Mouse (Mus musculus) heart, embryonic 13.5 days (tissue): ENCODE measurements around the gene Kcnrg. TPM values are rescaled to one million over a fixed set of nuclear protein-coding genes. Genes with fewer than 3 reads are reported as not detected.
"Not testable (repeated sequence)": the region's sequence is repeated elsewhere in the genome, so short reads cannot be mapped to it uniquely, and the experiment has no call there.

Experiments used
- ATAC-seq: fragments of 200-750 bp; cut with Nextera tagmentation; 2 replicates; pipeline ENCODE4 v1.8.0; 2017; ENCODE audit warnings: moderate TSS enrichment; ENCODE audit not compliant: insufficient number of reproducible peaks, low FRiP score, low TSS enrichment; ENCODE audit errors: extremely low read depth
- H3K27ac ChIP-seq: fragments of 300-500 bp; sonication (generic); replicated peaks from 2 replicates; pipeline ENCODE4 v1.5.1; 2015; ENCODE audit warnings: moderate library complexity, mild to moderate bottlenecking, inconsistent platforms
- H3K27me3 ChIP-seq: fragments of 300-500 bp; sonication (generic); replicated peaks from 2 replicates; pipeline ENCODE4 v1.6.1; 2015; ENCODE audit warnings: mild to moderate bottlenecking, inconsistent platforms
- H3K36me3 ChIP-seq: fragments of 300-500 bp; sonication (generic); 2 replicates; pipeline ENCODE4 v1.6.1; 2015; ENCODE audit warnings: mild to moderate bottlenecking, inconsistent platforms
- H3K4me1 ChIP-seq: fragments of 300-500 bp; sonication (generic); 2 replicates; pipeline ENCODE4 v1.6.1; 2015; ENCODE audit warnings: inconsistent platforms
- H3K4me2 ChIP-seq: fragments of 300-500 bp; sonication (generic); 2 replicates; pipeline ENCODE4 v1.6.1; 2015; ENCODE audit warnings: inconsistent platforms, mild to moderate bottlenecking, moderate library complexity
- H3K4me3 ChIP-seq: fragments of 300-500 bp; sonication (generic); 2 replicates; pipeline ENCODE4 v1.5.1; 2015; ENCODE audit warnings: moderate library complexity, mild to moderate bottlenecking, inconsistent platforms
- H3K9ac ChIP-seq: fragments of 300-500 bp; sonication (generic); 2 replicates; pipeline ENCODE4 v1.6.1; 2015; ENCODE audit warnings: inconsistent platforms, mild to moderate bottlenecking, moderate library complexity
- H3K9me3 ChIP-seq: fragments of 300-500 bp; sonication (generic); 2 replicates; pipeline ENCODE4 v1.6.1; 2016; ENCODE audit warnings: inconsistent platforms
- WGBS: fragments of 180-500 bp; shearing (Covaris S2); methylation state at CpG from one replicate; pipeline ENCODE4 v1.1.7; 2015; ENCODE audit warnings: mixed read lengths; 5-methylcytosine and 5-hydroxymethylcytosine counted together
- polyA plus RNA-seq: library from polyadenylated mRNA; unstranded; fragments of >200 nt; fragmentation: Nextera tagmentation; extraction: Ambion mirVana; gene quantifications from 2 replicates; pipeline ENCODE4 v1.2.1, GENCODE M21; 2015

Kcnrg gene
- polyA plus RNA-seq, 1 experiment from 2014 or later: 0.32 TPM

GRCm38 (mm10) chr14:61597968-61598367 is 9.3 kb upstream of the Kcnrg start, which contains the start of gene Trim13:
TSS of gene Trim13 (plus strand) at chr14:61598247.
- Histone ChIP-seq H3K27ac (no peak within 1 kb of the TSS), H3K4me3 (peak within 1 kb of the TSS; percentile 82), H3K36me3 (peaks cover 7% of the 10 kb centered on the region; the same call in 1 of the 2 replicates), H3K4me1 (peaks cover 24% of the 10 kb centered on the region), H3K9me3 (no peaks in the 10 kb centered on the region), H3K27me3 (no peaks in the 10 kb centered on the region), H3K4me2 (peak within 1 kb of the TSS; percentile 68), H3K9ac (peak within 1 kb of the TSS; percentile 93)
- no peak for ATAC-seq
- WGBS: 47% methylated on average over 5 of the region's 5 CpGs

GRCm38 (mm10) chr14:61599057-61599806 is 8.0 kb upstream of the Kcnrg start:
- Histone ChIP-seq H3K27ac (peak overlapping the region; percentile 88), H3K27me3 (no peaks in the 10 kb centered on the region), H3K9me3 (no peaks in the 10 kb centered on the region), H3K4me2 (peak overlapping the region; percentile 68), H3K36me3 (peaks cover 20% of the 10 kb centered on the region), H3K4me3 (peak overlapping the region; percentile 82), H3K9ac (peak overlapping the region; percentile 93), H3K4me1 (peaks cover 24% of the 10 kb centered on the region)
- 3% methylated on average over 44 of the region's 44 CpGs for WGBS
- peak; percentile 94 for ATAC-seq

- H3K36me3 ChIP-seq: peaks cover 39% of the 10 kb centered on the region
- peaks cover 24% of the 10 kb centered on the region for H3K4me1 ChIP-seq
- 76% methylated on average over 9 of the region's 9 CpGs for WGBS
- no peaks in the 10 kb centered on the region for H3K9me3 ChIP-seq
- no peaks in the 10 kb centered on the region for H3K27me3 ChIP-seq
- H3K9ac ChIP-seq: no peak overlapping the region
- H3K27ac ChIP-seq: no peak overlapping the region
- ATAC-seq: no peak
- H3K4me3 ChIP-seq: no peak overlapping the region; the same call in 1 of the 2 replicates
- H3K4me2 ChIP-seq: peak overlapping the region; percentile 68
Measured at GRCm38 (mm10) chr14:61601348-61601747, 5.9 kb upstream of the Kcnrg start.

GRCm38 (mm10) chr14:61603069-61603755 is 4.0 kb upstream of the Kcnrg start:
- H3K9ac ChIP-seq: no peak overlapping the region
- no peak overlapping the region for H3K4me2 ChIP-seq
- H3K27me3 ChIP-seq: no peaks in the 10 kb centered on the region
- no peak overlapping the region for H3K27ac ChIP-seq
- H3K36me3 ChIP-seq: peaks cover 52% of the 10 kb centered on the region
- no peak for ATAC-seq
- no peaks in the 10 kb centered on the region for H3K9me3 ChIP-seq
- 87% methylated on average over 8 of the region's 8 CpGs for WGBS
- no peak overlapping the region for H3K4me3 ChIP-seq
- peaks cover 20% of the 10 kb centered on the region for H3K4me1 ChIP-seq

GRCm38 (mm10) chr14:61604081-61604480 is 3.2 kb upstream of the Kcnrg start:
- Histone ChIP-seq H3K4me2 (no peak overlapping the region), H3K4me3 (no peak overlapping the region), H3K4me1 (peaks cover 20% of the 10 kb centered on the region), H3K36me3 (peaks cover 52% of the 10 kb centered on the region), H3K9me3 (no peaks in the 10 kb centered on the region), H3K9ac (no peak overlapping the region), H3K27me3 (no peaks in the 10 kb centered on the region), H3K27ac (no peak overlapping the region)
- WGBS: 88% methylated on average over 3 of the region's 3 CpGs
- ATAC-seq: no peak

- not testable (repeated sequence) for H3K4me3 ChIP-seq, H3K27me3 ChIP-seq, H3K27ac ChIP-seq, H3K9me3 ChIP-seq, H3K4me1 ChIP-seq, H3K4me2 ChIP-seq, H3K9ac ChIP-seq, ATAC-seq
- H3K36me3 ChIP-seq: peaks cover 52% of the 10 kb centered on the region
- 79% methylated on average over 2 of the region's 2 CpGs for WGBS
Measured at GRCm38 (mm10) chr14:61606088-61606487, 1.2 kb upstream of the Kcnrg start.

- Histone ChIP-seq H3K4me1 (no peaks in the 10 kb centered on the region), H3K4me2 (no peak overlapping the region), H3K9ac (no peak overlapping the region), H3K27me3 (no peaks in the 10 kb centered on the region), H3K9me3 (no peaks in the 10 kb centered on the region), H3K36me3 (peaks cover 9% of the 10 kb centered on the region), H3K27ac (no peak overlapping the region), H3K4me3 (no peak overlapping the region)
- WGBS: 89% methylated on average over 5 of the region's 5 CpGs
- no peak for ATAC-seq
Measured at GRCm38 (mm10) chr14:61611766-61612165, 4.5 kb downstream of the Kcnrg start.

GRCm38 (mm10) chr14:61613319-61613718 is 6.1 kb downstream of the Kcnrg start:
- WGBS: 87% methylated on average over 2 of the region's 2 CpGs
- no peak for ATAC-seq
- no peaks in the 10 kb centered on the region for H3K36me3 ChIP-seq
- H3K9me3 ChIP-seq: no peaks in the 10 kb centered on the region
- H3K4me3 ChIP-seq: no peak overlapping the region
- H3K27me3 ChIP-seq: no peaks in the 10 kb centered on the region
- no peak overlapping the region for H3K27ac ChIP-seq
- no peaks in the 10 kb centered on the region for H3K4me1 ChIP-seq
- H3K9ac ChIP-seq: no peak overlapping the region
- no peak overlapping the region for H3K4me2 ChIP-seq

- Histone ChIP-seq H3K27ac (no peak overlapping the region), H3K4me1 (no peaks in the 10 kb centered on the region), H3K27me3 (no peaks in the 10 kb centered on the region), H3K9me3 (no peaks in the 10 kb centered on the region), H3K36me3 (peaks cover 17% of the 10 kb centered on the region), H3K4me2 (no peak overlapping the region), H3K9ac (no peak overlapping the region), H3K4me3 (no peak overlapping the region)
- ATAC-seq: no peak
- 85% methylated on average over 2 of the region's 2 CpGs for WGBS
Measured at GRCm38 (mm10) chr14:61620371-61620770, 13.1 kb downstream of the Kcnrg start.

GRCm38 (mm10) chr14:61635969-61636368 is 28.7 kb downstream of the Kcnrg start:
- H3K9me3 ChIP-seq: no peaks in the 10 kb centered on the region
- no peak overlapping the region for H3K9ac ChIP-seq
- H3K4me3 ChIP-seq: no peak overlapping the region
- H3K4me1 ChIP-seq: no peaks in the 10 kb centered on the region
- H3K27ac ChIP-seq: no peak overlapping the region
- ATAC-seq: no peak
- H3K4me2 ChIP-seq: no peak overlapping the region
- peaks cover 37% of the 10 kb centered on the region for H3K36me3 ChIP-seq
- H3K27me3 ChIP-seq: no peaks in the 10 kb centered on the region

GRCm38 (mm10) chr14:61642668-61643067 is 35.4 kb downstream of the Kcnrg start:
- Histone ChIP-seq H3K27me3 (no peaks in the 10 kb centered on the region), H3K4me2 (no peak overlapping the region)
- WGBS: 60% methylated on average over 1 of the region's 1 CpGs

More at GRCm38 (mm10) chr14:61642668-61643067, 35.4 kb downstream of the Kcnrg start:
- no peak overlapping the region for H3K27ac ChIP-seq
- ATAC-seq: no peak
- H3K4me1 ChIP-seq: no peaks in the 10 kb centered on the region
- H3K9me3 ChIP-seq: no peaks in the 10 kb centered on the region
- no peak overlapping the region for H3K4me3 ChIP-seq
- no peak overlapping the region for H3K9ac ChIP-seq
- H3K36me3 ChIP-seq: 0 out of 2 replicates have a peak, but pooled peaks cover 5% of the 10 kb centered on the region
